Mouse (Mus musculus) retina, postnatal 1 day (tissue): Measurements from ENCODE around the gene Kcnmb2.

Source experiments
- DNase-seq: peaks from one replicate; pipeline ENCODE4 v3.0.0-alpha.2; 2012

The Kcnmb2 gene

GRCm38 (mm10) chr3:31902504-31903330, at the start of gene Kcnmb2:
TSS of gene Kcnmb2 (plus strand) at chr3:31902507.
- DNase-seq, result peak; percentile 57

GRCm38 (mm10) chr3:31863522-31863921, 38.8 kb upstream of the Kcnmb2 start:
- DNase-seq, result no peak

- no peak for DNase-seq
These were observed 38.2 kb upstream of the Kcnmb2 start for GRCm38 (mm10) chr3:31864070-31864469.

DNA sequence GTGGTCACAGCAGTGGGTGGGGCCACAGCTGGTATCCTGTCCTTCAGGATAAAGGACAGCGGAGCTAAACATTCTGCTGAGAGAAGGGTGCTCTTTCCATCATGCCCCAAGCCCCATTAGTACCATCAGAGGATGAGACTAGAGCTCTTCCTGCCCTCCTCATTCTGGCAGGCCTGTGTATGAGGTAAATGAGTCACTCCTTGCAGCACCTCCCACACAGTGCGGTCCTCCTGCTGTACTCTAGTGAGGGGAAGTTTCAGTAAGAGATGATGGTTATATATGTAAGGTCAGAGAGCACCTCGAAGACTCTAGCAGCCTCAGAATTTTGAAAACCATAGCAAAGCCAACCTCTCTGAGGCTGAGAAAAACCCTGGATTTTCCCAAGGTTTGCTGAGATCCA, 30.8 kb upstream of the Kcnmb2 start:
- DNase-seq, result no peak

- DNase-seq, result peak; percentile 56
These were observed 19.6 kb upstream of the Kcnmb2 start for GRCm38 (mm10) chr3:31882621-31883131.

DNA sequence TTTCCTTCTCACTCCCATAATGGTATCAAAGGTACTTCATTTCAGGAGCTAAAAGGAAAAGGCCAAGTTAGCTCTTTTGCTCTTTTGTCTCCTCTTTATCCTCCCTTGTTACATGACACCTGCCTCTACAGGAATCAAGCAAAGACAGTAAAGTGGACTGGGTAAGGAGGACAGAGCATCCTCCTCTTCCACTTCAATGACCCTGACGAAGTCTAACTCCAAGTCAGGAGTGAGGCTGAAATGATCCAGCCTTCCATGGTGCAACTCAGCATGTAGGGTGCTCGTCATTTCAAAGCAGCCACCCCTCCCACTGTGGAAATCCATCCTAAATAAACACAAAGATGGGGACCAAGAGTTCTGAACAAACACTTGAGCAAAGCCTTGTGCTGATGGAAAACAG, 9.7 kb upstream of the Kcnmb2 start:
- DNase-seq, result no peak

DNA sequence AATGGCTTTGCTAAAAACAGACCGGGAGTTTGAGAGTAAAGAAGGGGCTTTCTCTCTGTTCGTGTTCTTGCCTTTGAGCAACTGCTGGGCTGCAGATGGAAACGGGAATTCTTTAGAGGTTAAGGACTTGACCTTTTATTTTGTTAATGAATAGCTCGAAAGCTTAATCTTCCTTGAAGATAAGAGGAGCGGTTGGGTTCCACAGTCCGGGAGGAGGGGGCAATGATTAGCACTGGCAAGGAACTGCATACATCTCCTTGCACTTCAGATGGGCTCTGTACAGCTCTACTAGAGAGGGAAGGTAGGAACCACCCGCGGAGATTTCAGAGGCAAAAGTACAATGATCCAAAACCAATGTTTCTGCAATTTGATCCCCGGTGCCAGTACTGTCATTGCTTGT, 1.2 kb downstream of the Kcnmb2 start:
- no peak for DNase-seq

DNA sequence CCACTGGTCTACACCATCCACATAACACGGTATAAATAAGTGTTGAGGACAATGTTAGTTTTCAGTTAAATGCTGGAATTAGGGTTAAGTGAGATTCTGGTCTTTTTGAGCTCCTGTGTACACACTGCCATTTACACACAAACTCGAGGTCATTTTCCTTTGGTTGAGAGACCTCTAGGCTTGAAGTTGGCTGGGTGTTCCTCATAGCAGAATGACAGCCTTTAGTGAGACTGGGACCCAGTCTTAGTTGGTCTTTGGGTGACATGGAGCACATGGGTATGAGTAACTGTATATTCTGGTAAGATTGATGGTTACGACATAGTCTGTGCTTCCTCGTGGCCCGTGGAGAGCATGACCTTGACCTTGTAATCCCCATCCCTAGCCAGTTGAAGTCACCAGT, 1.8 kb downstream of the Kcnmb2 start:
- no peak for DNase-seq

GRCm38 (mm10) chr3:31911168-31911567, 8.9 kb downstream of the Kcnmb2 start:
- no peak for DNase-seq

GRCm38 (mm10) chr3:31911690-31912089, 9.4 kb downstream of the Kcnmb2 start:
- DNase-seq, result no peak

GRCm38 (mm10) chr3:31928544-31928943, 26.2 kb downstream of the Kcnmb2 start:
- DNase-seq, result no peak

GRCm38 (mm10) chr3:31934704-31935103, 32.4 kb downstream of the Kcnmb2 start:
- no peak for DNase-seq

DNA sequence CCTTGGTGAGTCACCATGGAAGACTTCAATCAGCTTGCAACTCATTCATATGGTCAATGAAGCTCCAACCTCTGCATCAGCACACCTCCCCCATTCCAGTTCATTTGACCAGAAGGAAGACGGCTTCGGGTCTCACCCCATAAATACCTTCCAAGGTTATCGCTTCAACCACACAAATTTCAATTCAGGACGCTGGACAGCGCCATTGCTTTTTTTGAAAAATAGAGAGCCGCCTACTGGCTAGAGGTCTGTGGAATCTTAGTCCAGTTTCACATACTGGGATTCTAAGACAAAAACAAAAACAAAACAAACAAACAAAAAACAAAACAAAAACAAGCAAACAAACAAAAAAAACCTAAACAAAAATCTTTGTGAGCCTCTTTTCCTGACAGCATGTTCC, 39.2 kb downstream of the Kcnmb2 start:
- DNase-seq, result peak; percentile 53

DNA sequence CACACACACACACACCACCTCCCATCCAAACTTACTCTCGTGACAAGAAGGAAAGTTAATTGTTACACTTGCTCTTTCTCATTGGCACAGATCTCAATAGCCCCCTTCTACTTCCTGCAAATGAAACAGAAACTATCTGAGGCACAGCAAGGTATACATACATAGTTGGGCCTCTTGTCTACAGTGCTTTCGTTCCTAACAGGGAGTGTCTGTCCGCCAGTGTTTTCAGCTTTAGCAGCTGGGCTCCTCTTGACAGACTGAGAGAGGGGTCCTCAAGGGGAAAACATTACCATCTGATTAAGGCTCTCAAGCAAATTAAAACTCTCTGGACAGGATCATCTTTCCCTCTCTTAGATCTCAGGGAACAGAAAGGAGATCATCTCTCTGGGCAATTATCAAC, 51.9 kb downstream of the Kcnmb2 start:
- DNase-seq, result no peak

- DNase-seq, result no peak
These were observed 52.7 kb downstream of the Kcnmb2 start for GRCm38 (mm10) chr3:31955004-31955403.

GRCm38 (mm10) chr3:31959821-31960220, 57.5 kb downstream of the Kcnmb2 start:
- DNase-seq, result no peak

DNA sequence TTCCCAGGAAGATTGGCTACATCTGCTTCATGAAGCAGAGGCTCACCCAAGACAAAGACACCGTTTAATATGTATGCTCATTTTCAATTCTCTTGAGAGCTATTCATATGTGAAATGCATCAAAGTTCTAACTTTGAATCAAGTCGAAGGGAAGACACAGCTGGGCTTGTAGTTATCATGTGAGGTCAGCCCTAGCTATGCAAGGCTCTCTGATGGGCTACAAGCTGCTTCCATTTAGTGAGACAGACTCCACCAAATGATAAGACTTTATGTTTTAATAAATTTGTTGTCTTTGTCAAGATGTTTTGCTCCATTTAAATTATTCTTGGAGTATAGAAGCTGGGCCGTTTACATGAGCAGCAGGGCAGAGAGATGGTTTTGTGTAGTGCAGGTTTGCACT, 58.9 kb downstream of the Kcnmb2 start:
- no peak for DNase-seq

DNA sequence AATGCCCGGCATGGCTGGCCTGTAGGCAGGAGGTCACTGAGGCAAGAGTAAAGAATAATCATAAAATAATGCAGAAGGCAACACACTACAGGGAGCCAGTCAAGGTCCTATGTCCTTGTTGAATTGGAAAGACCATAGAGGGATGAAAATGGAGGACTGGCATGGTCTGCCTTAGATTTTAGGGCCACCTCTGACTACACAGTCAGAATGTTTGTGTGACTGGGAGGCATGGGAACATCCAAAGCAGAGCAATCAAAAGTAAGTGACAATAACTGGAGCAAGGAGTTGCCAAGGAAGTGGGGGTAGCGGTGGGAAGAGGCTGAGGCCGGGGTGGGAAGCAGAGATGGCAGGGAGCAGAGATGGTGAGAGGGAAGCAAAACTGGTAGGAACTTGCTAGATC, 60.8 kb downstream of the Kcnmb2 start:
- DNase-seq, result no peak

DNA sequence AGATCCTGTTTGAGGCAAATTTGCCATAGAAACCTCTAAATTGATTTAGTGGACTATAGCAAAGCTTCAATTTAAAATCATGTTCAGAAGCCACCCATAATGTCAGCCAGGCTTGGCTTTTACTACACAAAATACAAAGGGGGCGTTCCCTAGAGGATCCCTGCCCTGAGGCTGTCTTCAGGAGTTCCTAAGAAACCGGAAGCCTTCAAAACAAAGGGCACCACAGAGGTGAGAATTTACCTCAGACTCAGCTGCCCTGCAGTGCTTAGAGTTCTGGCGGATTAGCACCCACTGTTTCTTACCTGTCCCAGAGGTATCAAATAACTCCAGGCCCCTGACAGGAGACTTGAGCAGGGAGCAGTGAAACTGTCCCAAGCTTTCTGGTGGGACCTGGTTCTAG, 77.4 kb downstream of the Kcnmb2 start:
- no peak for DNase-seq

DNA sequence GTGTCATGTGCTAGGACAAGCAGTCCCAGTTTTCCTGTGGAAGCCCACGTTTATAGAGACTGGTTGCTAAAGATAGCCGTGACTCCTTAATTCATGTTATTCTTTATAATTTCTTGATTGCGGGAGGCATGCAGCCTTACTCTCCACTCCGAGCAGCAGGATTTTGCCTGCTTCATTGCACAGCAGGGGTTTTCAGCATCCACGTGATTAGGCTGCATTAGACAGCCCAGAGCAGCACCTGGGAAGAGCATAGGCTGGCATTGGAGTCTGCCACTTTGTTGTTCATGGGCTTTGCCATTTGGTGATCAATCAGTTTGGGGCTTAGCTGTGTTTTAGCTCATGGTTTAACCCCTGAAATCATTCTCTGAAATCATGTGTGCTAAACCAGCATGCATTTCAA, 80.1 kb downstream of the Kcnmb2 start:
- DNase-seq, result peak; percentile 27

- no peak for DNase-seq
These were observed 82.8 kb downstream of the Kcnmb2 start for GRCm38 (mm10) chr3:31985103-31985502.

DNA sequence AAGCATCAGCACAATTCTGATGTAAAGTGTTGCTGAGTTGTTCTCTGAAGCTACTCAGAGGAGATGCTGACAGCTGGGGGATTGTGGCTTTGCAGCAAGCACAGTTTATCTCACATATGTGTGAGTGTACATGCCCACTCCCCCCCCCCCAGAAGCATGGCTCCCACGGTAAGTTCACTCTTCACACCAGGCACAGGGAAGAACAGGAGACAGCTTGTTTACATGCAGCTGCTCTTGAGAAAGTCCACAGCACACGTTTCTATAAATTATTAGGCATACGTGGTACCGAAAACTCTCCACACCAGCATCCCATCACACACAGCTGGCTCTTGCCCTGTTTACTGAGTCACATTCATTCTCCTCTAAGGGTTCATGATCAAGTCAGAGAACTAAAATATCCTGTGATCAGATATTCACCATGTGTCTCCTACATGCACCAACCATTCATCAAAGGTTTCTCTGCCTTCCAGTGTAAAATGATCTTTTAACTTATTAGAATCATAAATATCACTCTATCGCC, 89.3 kb downstream of the Kcnmb2 start:
- DNase-seq, result no peak

GRCm38 (mm10) chr3:32011566-32011965, 109.3 kb downstream of the Kcnmb2 start:
- DNase-seq, result no peak

DNA sequence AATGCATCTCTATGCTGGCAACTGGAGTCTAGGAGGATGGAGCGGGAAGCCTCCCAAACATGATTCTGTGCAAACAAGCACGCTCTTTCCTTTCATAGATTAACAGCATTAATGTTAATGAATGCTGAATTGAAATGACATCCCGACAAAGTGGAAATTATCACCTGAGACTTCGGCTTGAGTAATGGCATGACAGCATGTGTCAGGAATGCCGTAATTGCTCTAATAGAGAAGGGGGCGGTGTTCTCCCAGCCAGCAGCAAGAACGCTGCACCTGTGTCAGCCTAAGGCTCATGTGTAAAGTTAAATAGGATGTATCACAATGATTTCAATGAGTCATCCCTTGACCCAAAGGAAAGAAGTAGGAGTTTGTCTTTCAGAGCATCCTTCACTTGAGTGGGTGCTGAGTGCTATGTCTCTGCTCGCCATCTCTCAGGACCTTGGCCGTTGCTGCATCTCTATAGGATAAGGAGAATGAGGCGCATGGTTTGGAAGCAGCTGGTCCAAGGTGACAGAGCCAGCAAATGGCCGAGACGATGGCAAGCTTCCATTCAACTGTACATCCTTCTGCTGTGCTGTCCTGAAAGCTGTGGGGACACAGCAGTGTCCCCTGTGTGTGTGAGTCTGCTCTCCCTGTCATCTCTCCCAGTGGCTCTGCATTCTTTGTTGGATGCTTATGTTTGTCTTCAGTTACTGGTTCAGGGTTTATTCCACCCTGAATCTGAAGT, 110.1 kb downstream of the Kcnmb2 start:
- no peak for DNase-seq
